Mouse (Mus musculus) limb, embryonic 14.5 days (tissue): ENCODE results near the gene Rsph9. TPM values are rescaled to one million over a fixed set of nuclear protein-coding genes. Genes with fewer than 3 reads are reported as not detected.
A peak's percentile ranks its signal among the peaks of the same experiment; 100 is the strongest.

Source experiments
- ATAC-seq: fragments of 200-750 bp; cut with Nextera tagmentation; 2 replicates; pipeline ENCODE4 v1.8.0; 2017; ENCODE audit warnings: low read depth, moderate number of reproducible peaks, moderate TSS enrichment; ENCODE audit not compliant: low FRiP score
- DNase-seq: peaks from one replicate; pipeline ENCODE4 v3.0.0-alpha.2; 2015; ENCODE audit warnings: low spot score
- H3K27ac ChIP-seq: fragments of 300-500 bp; sonication (generic); replicated peaks from 2 replicates; pipeline ENCODE4 v1.5.1; 2014; ENCODE audit warnings: low read depth, mild to moderate bottlenecking, low read length, moderate library complexity, mixed read lengths
- H3K27me3 ChIP-seq: fragments of 300-500 bp; sonication (generic); 2 replicates; pipeline ENCODE4 v1.6.1; 2014; ENCODE audit warnings: low read length, mixed read lengths; ENCODE audit not compliant: control insufficient read depth, insufficient read depth
- H3K36me3 ChIP-seq: fragments of 300-500 bp; sonication (generic); 2 replicates; pipeline ENCODE4 v1.6.1; 2014; ENCODE audit warnings: mild to moderate bottlenecking, low read length, moderate library complexity, mixed read lengths; ENCODE audit not compliant: control insufficient read depth, insufficient read depth
- H3K4me1 ChIP-seq: fragments of 300-500 bp; sonication (generic); 2 replicates; pipeline ENCODE4 v1.6.1; 2014; ENCODE audit warnings: antibody characterized with exemption, low read length, mixed read lengths; ENCODE audit not compliant: control insufficient read depth, insufficient read depth
- H3K4me2 ChIP-seq: fragments of 300-500 bp; sonication (generic); replicated peaks from 2 replicates; pipeline ENCODE4 v1.6.1; 2014; ENCODE audit warnings: low read depth, mild to moderate bottlenecking, low read length, moderate library complexity; ENCODE audit not compliant: severe bottlenecking
- H3K4me3 ChIP-seq: fragments of 300-500 bp; sonication (generic); replicated peaks from 2 replicates; pipeline ENCODE4 v1.5.1; 2014; ENCODE audit warnings: low read length
- H3K9ac ChIP-seq: fragments of 300-500 bp; sonication (generic); 2 replicates; pipeline ENCODE4 v1.6.1; 2014; ENCODE audit warnings: mild to moderate bottlenecking, low read depth, low read length, moderate library complexity; ENCODE audit not compliant: severe bottlenecking
- H3K9me3 ChIP-seq: fragments of 300-500 bp; sonication (generic); 2 replicates; pipeline ENCODE4 v1.6.1; 2016; ENCODE audit warnings: low read length; ENCODE audit not compliant: control insufficient read depth
- POLR2A ChIP-seq: fragments of 200-500 bp; IDR thresholded peaks from 2 replicates; pipeline ENCODE4 v1.8.0; 2012; ENCODE audit warnings: inconsistent platforms, mild to moderate bottlenecking, moderate library complexity, borderline replicate concordance; ENCODE audit not compliant: insufficient read depth, insufficient read length; ENCODE audit errors: extremely low read depth
- WGBS: fragments of 180-500 bp; shearing (Covaris S2); extraction: QIAGEN DNeasy Blood & Tissue Kit; methylation state at CpG from one replicate; pipeline ENCODE4 v1.1.7; 2014; 5-methylcytosine and 5-hydroxymethylcytosine counted together
- polyA plus RNA-seq, 2 experiments: library from polyadenylated mRNA; depleted of rRNA in 1 of 2; stranded (reverse) in 1 of 2; unstranded in 1 of 2; fragments of >200 nt; fragmentation: Nextera tagmentation in 1 of 2; extraction: Ambion mirVana in 1 of 2; gene quantifications; 2 replicates each; pipeline versions ENCODE4 v1.2.1 to v1.2.3; 2012 to 2014

Rsph9 gene
- polyA plus RNA-seq, 2 experiments, result 10.1 to 11.8 TPM

- Histone ChIP-seq H3K4me1 (peaks cover 11% of the 10 kb centered on the region), H3K4me2 (no peak overlapping the region), H3K27me3 (no peaks in the 10 kb centered on the region), H3K9me3 (no peaks in the 10 kb centered on the region), H3K9ac (peak overlapping the region; percentile 12; the same call in 1 of the 2 replicates), H3K36me3 (peaks cover 31% of the 10 kb centered on the region), H3K4me3 (no peak overlapping the region), H3K27ac (0 out of 2 replicates have a peak overlapping the region, but pooled peaks have one; percentile 8)
- no peak for TF ChIP-seq POLR2A
- ATAC-seq, result no peak
- WGBS, result 41% methylated on average over 11 of the region's 11 CpGs
- no peak for DNase-seq
Observed at GRCm38 (mm10) chr17:46116138-46116537, 27.9 kb downstream of the Rsph9 start.

- Histone ChIP-seq H3K9me3 (no peaks in the 10 kb centered on the region), H3K9ac (peak overlapping the region; percentile 12; the same call in 1 of the 2 replicates), H3K27me3 (no peaks in the 10 kb centered on the region), H3K4me2 (no peak overlapping the region), H3K4me1 (peaks cover 11% of the 10 kb centered on the region), H3K4me3 (no peak overlapping the region), H3K27ac (0 out of 2 replicates have a peak overlapping the region, but pooled peaks have one; percentile 8), H3K36me3 (peaks cover 30% of the 10 kb centered on the region)
- TF ChIP-seq POLR2A, result no peak
- ATAC-seq (no peak), DNase-seq (no peak)
- 37% methylated on average over 2 of the region's 2 CpGs for WGBS
Observed at GRCm38 (mm10) chr17:46115489-46115888, 28.5 kb downstream of the Rsph9 start.

DNA sequence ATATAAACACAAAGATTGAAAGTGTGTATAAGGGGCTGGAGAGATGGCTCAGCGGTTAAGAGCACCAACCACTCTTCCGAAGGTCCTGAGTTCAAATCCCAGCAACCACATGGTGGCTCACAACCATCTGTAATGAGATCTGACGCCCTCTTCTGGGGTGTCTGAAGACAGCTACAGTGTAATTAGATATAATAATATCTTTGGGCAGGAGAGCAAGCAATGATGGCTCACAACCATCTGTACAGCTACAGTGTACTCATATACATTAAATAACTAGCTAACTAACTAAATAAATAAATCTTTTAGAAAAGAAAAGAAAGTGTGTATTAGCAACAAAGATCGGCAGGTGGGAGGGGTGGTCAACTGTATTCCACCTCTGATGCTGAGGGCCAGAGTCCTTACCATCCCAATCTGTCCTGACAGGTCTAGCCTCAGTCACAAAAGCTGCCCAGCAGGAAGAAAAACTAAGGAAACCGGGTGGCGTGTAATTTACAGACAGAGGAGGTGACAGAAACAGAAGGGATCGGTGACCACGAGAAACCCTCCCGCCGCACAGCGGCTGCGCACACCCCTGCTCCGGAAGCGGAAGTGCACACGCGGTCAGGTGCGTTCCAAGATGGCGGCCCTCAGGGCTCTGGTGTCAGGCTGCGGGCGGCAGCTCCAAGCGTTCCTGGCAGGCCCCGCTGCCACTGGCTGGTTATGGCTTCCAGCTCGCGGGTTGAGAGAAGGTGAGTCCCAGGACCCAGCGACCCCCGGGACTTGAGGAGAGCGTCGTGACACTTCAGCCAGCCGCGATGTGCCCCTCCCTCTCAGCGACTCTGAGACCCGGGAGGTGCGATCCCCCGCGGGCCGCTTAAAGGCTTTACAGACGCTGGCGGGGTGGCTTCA lies 33.4 kb downstream of the Rsph9 start, which contains the start of gene Mrps18a:
Mrps18a (plus strand) TSS at position 585 of the 888 bp plus-strand sequence.
- Histone ChIP-seq H3K4me1 (peaks cover 8% of the 10 kb centered on the region; the same call in 1 of the 2 replicates), H3K36me3 (no peaks in the 10 kb centered on the region), H3K4me2 (peak within 1 kb of the TSS; percentile 83), H3K9me3 (no peaks in the 10 kb centered on the region), H3K27me3 (no peaks in the 10 kb centered on the region), H3K4me3 (peak within 1 kb of the TSS; percentile 77), H3K9ac (peak within 1 kb of the TSS; percentile 78), H3K27ac (peak within 1 kb of the TSS; percentile 59; the same call in 1 of the 2 replicates)
- peak; percentile 94 for ATAC-seq
- WGBS, result 6% methylated on average over 32 of the region's 38 CpGs
- TF ChIP-seq POLR2A, result peak; percentile 91; the same call in 1 of the 2 replicates
- DNase-seq, result peak; percentile 85

- no peaks in the 10 kb centered on the region for H3K27me3 ChIP-seq
- H3K4me3 ChIP-seq, result no peak overlapping the region
- H3K4me2 ChIP-seq, result no peak overlapping the region
- DNase-seq, result no peak
- H3K9me3 ChIP-seq, result no peaks in the 10 kb centered on the region
- no peak for TF ChIP-seq POLR2A
- no peak for ATAC-seq
- no peaks in the 10 kb centered on the region for H3K36me3 ChIP-seq
- WGBS, result 85% methylated on average over 4 of the region's 4 CpGs
- H3K9ac ChIP-seq, result no peak overlapping the region
- no peak overlapping the region for H3K27ac ChIP-seq
- H3K4me1 ChIP-seq, result peaks cover 10% of the 10 kb centered on the region
Observed at GRCm38 (mm10) chr17:46108286-46108685, 35.7 kb downstream of the Rsph9 start.

GRCm38 (mm10) chr17:46104487-46104886 lies 39.5 kb downstream of the Rsph9 start:
- Histone ChIP-seq H3K9me3 (no peaks in the 10 kb centered on the region), H3K9ac (peak overlapping the region; percentile 18; the same call in 1 of the 2 replicates), H3K4me1 (peaks cover 6% of the 10 kb centered on the region), H3K4me2 (no peak overlapping the region), H3K36me3 (no peaks in the 10 kb centered on the region), H3K27me3 (no peaks in the 10 kb centered on the region), H3K4me3 (no peak overlapping the region), H3K27ac (no peak overlapping the region)
- 23% methylated on average over 11 of the region's 12 CpGs for WGBS
- DNase-seq, result peak; percentile 76
- no peak for TF ChIP-seq POLR2A
- ATAC-seq, result peak; percentile 88
